Comparison of ENCODE assay signal across 23 mouse cellular contexts in the genomic region with DNA sequence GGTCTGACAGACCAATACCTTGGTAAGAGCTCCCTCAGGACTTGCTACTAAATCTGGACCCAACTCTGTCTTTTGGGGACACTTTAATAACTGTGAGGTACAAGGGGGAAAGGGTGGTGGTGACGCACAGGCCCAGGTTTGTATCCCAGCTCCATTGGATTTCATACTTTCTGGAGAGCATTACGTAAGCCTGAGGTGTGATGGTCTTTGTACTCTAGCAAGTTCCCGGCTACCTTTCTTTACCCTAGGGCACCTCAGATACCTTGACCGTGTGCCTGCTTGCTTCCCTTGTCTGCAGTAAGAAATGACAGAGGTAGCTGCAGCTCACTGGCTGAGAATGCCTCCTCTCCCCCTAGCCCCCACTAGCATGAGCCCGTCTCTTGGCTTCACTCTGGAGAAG. TPM values are rescaled to one million over a fixed set of nuclear protein-coding genes. Genes with fewer than 3 reads are reported as not detected.
"Had no signal": no experiment of that assay in that cellular context is flagged by ENCODE, and none has a peak within 500 bp of the region (broad histone marks: within the 10 kb centered on the region; RNA-seq: fewer than 3 reads in every experiment).

No protein-coding gene starts in this region.

- H3K4me2 ChIP-seq: heart, embryonic 11.5 days; heart, embryonic 13.5 days; heart, embryonic 15.5 days; hindbrain, embryonic 14.5 days; kidney, embryonic 15.5 days; limb, embryonic 13.5 days; limb, embryonic 15.5 days; liver, embryonic 12.5 days had no signal

- H3K9me3 ChIP-seq: heart, embryonic 13.5 days; heart, embryonic 15.5 days; kidney, embryonic 15.5 days; limb, embryonic 13.5 days; limb, embryonic 15.5 days; liver, embryonic 12.5 days had no signal

- DNase-seq: gastrocnemius, adult 2 months; gastrocnemius, postnatal 10 days; gastrocnemius, postnatal 36 days; heart, adult 2 months; heart, postnatal 14 days; heart, postnatal 36 days; kidney, adult 11 months; layer of hippocampus, adult 9-11 months; layer of hippocampus, postnatal 36 days; left cerebral cortex, postnatal 4 days had no signal

- ATAC-seq: forebrain, embryonic 16.5 days; hindbrain, embryonic 16.5 days; inflammation-experienced regulatory T-cells, adult 6 months; liver, embryonic 12.5 days had no signal

- H3K27ac ChIP-seq: hindbrain, embryonic 14.5 days; kidney, embryonic 15.5 days; limb, embryonic 13.5 days; limb, embryonic 15.5 days; liver, embryonic 12.5 days; liver, embryonic 14.5 days had no signal

- H3K27me3 ChIP-seq: heart, embryonic 13.5 days; heart, embryonic 15.5 days; kidney, embryonic 15.5 days had no signal

- H3K4me3 ChIP-seq: heart, adult 2 months; heart, embryonic 13.5 days; heart, embryonic 15.5 days; kidney, embryonic 15.5 days; limb, embryonic 13.5 days; limb, embryonic 15.5 days; liver, embryonic 12.5 days had no signal

- H3K9ac ChIP-seq: heart, embryonic 13.5 days; heart, embryonic 15.5 days; hindbrain, embryonic 14.5 days; kidney, embryonic 15.5 days; limb, embryonic 13.5 days; limb, embryonic 15.5 days; liver, embryonic 12.5 days; liver, embryonic 14.5 days had no signal

RNA-seq across cellular contexts. Expression of a gene that starts 5.0 kb away (rescaled TPM):
- total RNA-seq: hematopoietic stem cell, adult 5-6 weeks had no signal
